Mouse (Mus musculus) hindbrain, embryonic 13.5 days (tissue): Measurements from ENCODE around the gene Snrpb. TPM values are rescaled to one million over a fixed set of nuclear protein-coding genes. Genes with fewer than 3 reads are reported as not detected.

Experiments
- ATAC-seq: fragments of 200-750 bp; cut with Nextera tagmentation; 2 replicates; pipeline ENCODE4 v1.8.0; 2017; ENCODE audit warnings: moderate TSS enrichment; ENCODE audit not compliant: low FRiP score
- H3K27ac ChIP-seq: fragments of 300-500 bp; sonication (generic); 2 replicates; pipeline ENCODE4 v1.5.1; 2015; ENCODE audit warnings: inconsistent platforms, mild to moderate bottlenecking, moderate library complexity
- H3K27me3 ChIP-seq: fragments of 300-500 bp; sonication (generic); 2 replicates; pipeline ENCODE4 v1.6.1; 2015; ENCODE audit warnings: mild to moderate bottlenecking, inconsistent platforms
- H3K36me3 ChIP-seq: fragments of 300-500 bp; sonication (generic); 2 replicates; pipeline ENCODE4 v1.6.1; 2015; ENCODE audit warnings: mild to moderate bottlenecking, inconsistent platforms
- H3K4me1 ChIP-seq: fragments of 300-500 bp; sonication (generic); replicated peaks from 2 replicates; pipeline ENCODE4 v1.6.1; 2015; ENCODE audit warnings: inconsistent platforms
- H3K4me2 ChIP-seq: fragments of 300-500 bp; sonication (generic); 2 replicates; pipeline ENCODE4 v1.6.1; 2015; ENCODE audit warnings: inconsistent platforms, mild to moderate bottlenecking, moderate library complexity
- H3K4me3 ChIP-seq: fragments of 300-500 bp; sonication (generic); 2 replicates; pipeline ENCODE4 v1.5.1; 2015; ENCODE audit warnings: mild to moderate bottlenecking, inconsistent platforms
- H3K9ac ChIP-seq: fragments of 300-500 bp; sonication (generic); 2 replicates; pipeline ENCODE4 v1.6.1; 2015; ENCODE audit warnings: mild to moderate bottlenecking, inconsistent platforms
- H3K9me3 ChIP-seq: fragments of 300-500 bp; sonication (generic); 2 replicates; pipeline ENCODE4 v1.6.1; 2016; ENCODE audit warnings: inconsistent platforms
- WGBS: fragments of 180-500 bp; shearing (Covaris S2); methylation state at CpG from one replicate; pipeline ENCODE4 v1.1.7; 2015; 5-methylcytosine and 5-hydroxymethylcytosine counted together
- polyA plus RNA-seq: library from polyadenylated mRNA; unstranded; fragments of >200 nt; fragmentation: Nextera tagmentation; extraction: Ambion mirVana; gene quantifications from 2 replicates; pipeline ENCODE4 v1.2.1, GENCODE M21; 2015

Snrpb gene
- polyA plus RNA-seq: 373 and 377 TPM in 2 replicates

DNA sequence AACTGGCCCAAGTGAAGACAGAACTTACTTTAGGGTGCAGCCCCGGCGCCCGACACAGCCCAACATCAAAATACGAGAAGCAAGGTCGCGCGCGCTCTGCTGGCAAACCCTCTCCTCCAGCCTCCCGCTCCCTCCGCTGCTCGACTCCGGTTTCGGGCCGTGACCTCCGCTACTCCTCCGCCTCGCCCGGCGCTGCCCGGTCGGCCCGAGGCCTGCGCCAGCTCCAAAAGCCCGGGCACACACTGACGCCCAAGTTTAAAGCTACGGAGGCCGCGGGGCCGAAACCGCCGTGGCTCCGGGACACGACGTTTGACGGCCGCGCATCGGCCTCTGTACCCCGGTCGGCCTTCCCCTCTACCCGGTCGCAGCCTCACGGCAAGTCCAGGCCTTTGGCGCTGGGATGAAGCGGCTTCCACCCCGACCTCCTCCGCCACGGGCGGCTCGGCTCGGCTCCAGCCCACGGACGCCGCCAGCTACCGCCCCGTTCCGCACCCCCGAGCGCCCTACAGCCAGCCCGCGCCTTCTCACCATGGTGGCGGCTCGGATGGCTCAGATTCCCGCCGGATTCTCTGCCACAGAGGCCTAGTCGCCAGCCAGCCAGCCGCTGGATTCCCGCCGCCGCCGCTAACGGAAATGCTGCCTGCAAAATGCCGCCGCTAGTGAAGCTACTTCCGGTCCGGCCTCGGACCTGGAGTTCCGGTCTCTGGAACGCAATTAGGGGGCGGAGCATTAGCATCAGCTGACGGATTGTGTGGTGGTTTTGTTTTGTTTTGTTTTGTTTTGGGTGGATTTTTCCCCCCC lies at the start of gene Snrpb:
Snrpb (minus strand) TSS at position 698 of the 801 bp plus-strand sequence.
- Histone ChIP-seq H3K9ac (peak within 1 kb of the TSS; percentile 99), H3K36me3 (peaks cover 26% of the 10 kb centered on the region), H3K4me1 (peaks cover 27% of the 10 kb centered on the region), H3K4me2 (peak within 1 kb of the TSS; percentile 92), H3K4me3 (peak within 1 kb of the TSS; percentile 99), H3K27me3 (no peaks in the 10 kb centered on the region), H3K9me3 (no peaks in the 10 kb centered on the region), H3K27ac (peak within 1 kb of the TSS; percentile 98)
- WGBS: under 1% methylated on average over 81 of the region's 81 CpGs
- ATAC-seq: peak; percentile 96

DNA sequence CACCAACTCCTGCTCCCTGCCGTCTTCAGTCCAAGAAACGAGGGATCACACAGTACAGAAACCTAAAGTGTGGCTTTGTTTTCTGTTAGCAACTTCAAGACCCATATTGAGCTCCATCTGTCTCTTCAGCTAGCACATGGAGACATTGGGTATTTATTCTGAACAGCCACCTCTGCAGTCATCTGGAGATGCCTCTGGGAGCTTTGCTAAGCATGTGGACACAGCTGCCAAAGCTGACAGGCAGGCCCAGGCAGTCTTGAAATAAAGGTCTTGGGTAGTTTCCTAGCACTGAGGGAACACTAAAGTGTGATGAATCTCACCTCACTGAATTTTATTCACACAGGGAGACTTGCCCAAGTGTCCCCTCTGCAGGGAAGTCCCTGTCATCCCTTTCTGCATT lies 32.4 kb upstream of the Snrpb start:
- no peaks in the 10 kb centered on the region for H3K36me3 ChIP-seq
- 81% methylated on average over 2 of the region's 2 CpGs for WGBS
- H3K4me2 ChIP-seq: no peak overlapping the region
- H3K4me3 ChIP-seq: no peak overlapping the region
- H3K27ac ChIP-seq: no peak overlapping the region
- H3K9me3 ChIP-seq: no peaks in the 10 kb centered on the region
- H3K27me3 ChIP-seq: no peaks in the 10 kb centered on the region
- no peaks in the 10 kb centered on the region for H3K4me1 ChIP-seq
- ATAC-seq: no peak
- H3K9ac ChIP-seq: no peak overlapping the region

DNA sequence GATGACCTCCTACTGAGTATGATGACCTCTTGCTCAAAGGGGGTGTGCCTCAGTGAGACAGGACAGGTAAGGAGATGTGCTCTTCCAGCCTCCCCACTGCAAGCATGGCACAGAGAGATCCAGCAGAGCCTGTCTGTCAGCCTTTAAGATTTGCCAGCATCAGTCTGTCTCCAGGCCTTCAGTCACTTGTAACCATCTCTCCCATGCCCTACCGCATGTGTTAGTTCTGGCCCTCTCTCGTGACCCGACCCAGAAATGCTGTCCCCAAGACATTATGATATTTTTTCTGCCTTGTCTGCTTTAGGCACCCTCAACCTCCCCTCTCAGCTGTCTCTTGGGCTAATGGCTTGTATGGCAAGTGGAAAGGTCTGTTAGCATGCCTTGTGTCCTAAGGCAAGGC lies 30.4 kb upstream of the Snrpb start:
- no peak overlapping the region for H3K27ac ChIP-seq
- 97% methylated on average over 3 of the region's 3 CpGs for WGBS
- H3K4me3 ChIP-seq: no peak overlapping the region

DNA sequence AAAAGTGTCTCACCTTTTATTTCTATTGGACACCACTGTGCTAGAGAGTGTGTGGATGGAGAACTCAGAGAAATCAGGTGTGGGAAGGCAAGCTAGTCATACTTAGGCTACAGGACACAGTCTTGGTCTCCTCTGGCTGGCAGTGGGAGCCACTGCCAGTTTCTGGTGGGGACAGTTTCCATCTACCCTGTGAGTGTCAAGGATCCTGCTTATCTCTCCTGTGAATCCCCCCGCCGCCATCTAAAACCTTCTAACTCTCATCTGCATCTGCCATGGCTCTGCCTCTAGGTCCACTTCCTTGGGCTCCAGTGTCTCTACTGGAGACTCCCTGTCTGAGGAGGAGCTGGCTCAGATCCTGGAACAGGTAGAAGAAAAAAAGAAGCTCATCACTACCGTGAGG lies 28.8 kb upstream of the Snrpb start:
- ATAC-seq: no peak
- Histone ChIP-seq H3K27me3 (no peaks in the 10 kb centered on the region), H3K36me3 (no peaks in the 10 kb centered on the region), H3K4me3 (no peak overlapping the region), H3K27ac (no peak overlapping the region), H3K4me1 (no peaks in the 10 kb centered on the region), H3K9ac (no peak overlapping the region), H3K4me2 (no peak overlapping the region), H3K9me3 (no peaks in the 10 kb centered on the region)
- WGBS: 91% methylated on average over 3 of the region's 3 CpGs

More for the DNA sequence above, 30.4 kb upstream of the Snrpb start:
- no peak for ATAC-seq
- no peaks in the 10 kb centered on the region for H3K36me3 ChIP-seq
- H3K4me2 ChIP-seq: no peak overlapping the region
- no peaks in the 10 kb centered on the region for H3K9me3 ChIP-seq
- no peak overlapping the region for H3K9ac ChIP-seq
- H3K4me1 ChIP-seq: no peaks in the 10 kb centered on the region
- no peaks in the 10 kb centered on the region for H3K27me3 ChIP-seq

DNA sequence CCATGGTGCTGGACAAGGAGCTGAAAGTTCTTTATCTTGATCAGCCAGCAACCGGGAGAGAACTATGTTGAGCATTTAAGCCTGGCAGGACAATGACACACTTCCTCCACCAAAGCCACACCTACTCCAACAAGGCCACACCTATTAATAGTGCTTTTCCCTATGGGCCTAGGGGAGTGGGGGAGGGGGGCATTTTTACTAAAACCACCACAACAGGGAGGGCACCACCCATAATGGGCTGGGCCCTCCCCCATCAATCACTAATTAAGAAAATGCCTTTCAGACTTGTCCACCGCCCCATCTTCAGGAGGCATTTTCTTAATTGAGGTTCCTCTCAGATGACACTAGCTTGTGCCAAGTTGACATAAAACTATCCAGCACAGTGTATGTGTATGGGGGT lies 28.2 kb upstream of the Snrpb start:
- no peak for ATAC-seq
- WGBS: 77% methylated on average over 2 of the region's 2 CpGs

DNA sequence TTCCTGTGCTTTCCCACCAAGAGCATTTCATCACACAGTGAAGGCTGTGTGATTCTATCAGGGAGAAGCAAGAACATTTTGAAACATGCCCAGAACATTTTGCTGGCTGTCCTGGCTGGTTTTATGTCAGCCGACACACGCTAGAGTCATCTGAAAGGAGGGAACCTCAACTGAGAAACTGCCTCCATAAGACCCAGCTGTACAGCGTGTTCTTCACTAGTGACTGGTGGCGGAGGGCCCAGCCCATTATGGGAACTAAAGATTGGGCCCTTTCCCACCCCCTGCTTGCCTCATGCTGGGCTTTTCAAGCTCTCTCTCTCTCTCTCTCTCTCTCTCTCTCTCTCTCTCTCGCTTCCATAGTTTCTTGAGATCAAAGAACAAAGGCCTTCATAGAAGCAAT lies 21.8 kb upstream of the Snrpb start:
- Histone ChIP-seq H3K27me3 (no peaks in the 10 kb centered on the region), H3K36me3 (no peaks in the 10 kb centered on the region), H3K4me3 (no peak overlapping the region), H3K4me1 (no peaks in the 10 kb centered on the region), H3K27ac (no peak overlapping the region), H3K9ac (no peak overlapping the region), H3K9me3 (no peaks in the 10 kb centered on the region), H3K4me2 (no peak overlapping the region)
- no peak for ATAC-seq
- WGBS: 61% methylated on average over 5 of the region's 5 CpGs

More for the DNA sequence above, 28.2 kb upstream of the Snrpb start:
- Histone ChIP-seq H3K4me3 (no peak overlapping the region), H3K36me3 (no peaks in the 10 kb centered on the region), H3K4me2 (no peak overlapping the region), H3K4me1 (no peaks in the 10 kb centered on the region), H3K9me3 (no peaks in the 10 kb centered on the region), H3K27me3 (no peaks in the 10 kb centered on the region), H3K27ac (no peak overlapping the region), H3K9ac (no peak overlapping the region)

DNA sequence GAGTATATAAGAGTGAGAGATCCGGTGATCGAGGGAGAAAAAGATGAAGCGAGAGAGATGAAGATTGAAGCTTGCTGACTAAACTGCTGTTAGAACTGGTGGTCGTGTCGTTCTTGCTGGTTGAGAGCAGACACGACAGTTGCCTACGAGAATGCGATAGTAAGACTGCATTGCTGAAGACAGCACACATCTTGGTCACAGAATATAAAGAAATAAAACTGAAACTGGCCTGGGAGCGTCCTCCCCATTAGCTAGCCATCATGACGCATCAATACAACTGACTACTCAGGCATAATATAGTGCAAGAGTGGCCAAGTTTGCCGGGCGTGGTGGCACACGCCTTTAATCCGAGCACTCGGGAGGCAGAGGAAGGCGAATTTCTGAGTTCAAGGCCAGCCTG lies 15.7 kb upstream of the Snrpb start, which contains the start of gene Tmc2:
Tmc2 (plus strand) TSS at position 301 of the 400 bp plus-strand sequence.
- Histone ChIP-seq H3K4me2 (no peak within 1 kb of the TSS), H3K9ac (no peak within 1 kb of the TSS), H3K27ac (no peak within 1 kb of the TSS), H3K36me3 (no peaks in the 10 kb centered on the region), H3K27me3 (no peaks in the 10 kb centered on the region), H3K4me3 (no peak within 1 kb of the TSS), H3K4me1 (no peaks in the 10 kb centered on the region), H3K9me3 (no peaks in the 10 kb centered on the region)
- ATAC-seq: no peak
- WGBS: 95% methylated on average over 16 of the region's 16 CpGs

DNA sequence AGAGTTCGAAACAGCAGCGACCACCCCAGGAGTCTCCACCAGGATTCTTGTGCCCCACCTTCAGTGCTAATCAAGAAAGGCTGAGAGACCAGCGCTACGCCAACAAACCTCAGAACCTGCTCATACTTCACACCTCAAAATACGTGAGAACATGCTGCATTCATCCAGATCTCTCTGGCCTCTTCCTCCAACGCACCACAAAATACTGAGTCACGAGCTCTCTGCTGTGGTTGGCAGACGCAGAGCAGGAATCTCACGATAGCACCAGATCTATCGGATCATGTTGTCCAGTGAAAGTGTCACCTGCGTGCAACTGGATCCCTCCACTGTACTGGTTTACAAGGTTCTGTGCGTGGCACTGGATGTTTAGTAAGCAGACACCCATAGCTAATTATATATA lies 9.2 kb upstream of the Snrpb start:
- Histone ChIP-seq H3K27ac (no peak overlapping the region), H3K9me3 (0 out of 2 replicates have a peak, but pooled peaks cover 5% of the 10 kb centered on the region), H3K9ac (no peak overlapping the region), H3K4me3 (no peak overlapping the region), H3K36me3 (no peaks in the 10 kb centered on the region), H3K27me3 (no peaks in the 10 kb centered on the region), H3K4me2 (no peak overlapping the region), H3K4me1 (no peaks in the 10 kb centered on the region)
- 92% methylated on average over 12 of the region's 12 CpGs for WGBS
- ATAC-seq: no peak

DNA sequence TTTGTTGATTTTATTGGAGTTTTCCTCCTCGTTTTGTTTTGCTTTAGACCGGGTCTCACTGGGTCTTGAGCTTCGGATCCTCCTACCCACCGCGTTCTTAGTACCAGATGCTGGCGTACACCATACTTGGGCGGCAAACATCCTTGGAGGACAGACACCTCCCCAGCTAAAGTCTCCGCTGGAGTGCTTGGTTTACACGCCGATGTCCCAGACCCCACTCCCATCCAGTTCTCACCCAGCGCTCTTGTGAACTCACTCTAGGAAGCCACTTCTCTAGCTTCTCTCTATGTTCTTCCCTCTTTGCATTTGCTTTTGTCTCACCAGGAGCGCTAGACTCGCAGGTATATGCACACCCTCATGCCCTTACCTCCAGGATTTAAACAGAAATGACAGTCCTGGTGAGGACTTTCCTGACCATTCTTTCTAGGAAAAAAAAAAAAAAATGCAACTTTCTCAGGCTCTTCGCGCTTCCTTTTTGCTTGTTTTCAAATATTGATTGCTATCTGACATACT lies 360 bp upstream of the Snrpb start:
- ATAC-seq: peak; percentile 84
- H3K36me3 ChIP-seq: peaks cover 20% of the 10 kb centered on the region
- no peaks in the 10 kb centered on the region for H3K9me3 ChIP-seq
- WGBS: 2% methylated on average over 15 of the region's 15 CpGs
- peak overlapping the region; percentile 98 for H3K27ac ChIP-seq
- H3K4me3 ChIP-seq: peak overlapping the region; percentile 99
- no peaks in the 10 kb centered on the region for H3K27me3 ChIP-seq
- H3K4me1 ChIP-seq: peaks cover 27% of the 10 kb centered on the region
- peak overlapping the region; percentile 99 for H3K9ac ChIP-seq
- H3K4me2 ChIP-seq: peak overlapping the region; percentile 92

DNA sequence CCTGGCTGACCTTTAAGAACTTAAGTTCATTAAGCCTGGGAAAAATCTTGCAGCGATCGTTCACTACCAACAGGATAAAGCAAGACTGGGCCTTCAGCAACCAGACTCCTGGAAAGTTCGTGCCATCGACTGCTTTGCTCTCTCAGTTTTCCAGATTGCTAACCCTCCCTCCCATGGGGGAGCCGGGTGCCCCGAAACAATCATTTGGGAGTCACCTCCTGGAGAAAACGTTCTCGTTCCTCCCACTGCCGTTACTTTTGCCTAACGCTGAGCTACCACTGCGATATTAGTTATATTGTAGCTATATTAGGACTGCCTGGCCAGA lies 860 bp downstream of the Snrpb start:
- Histone ChIP-seq H3K27me3 (no peaks in the 10 kb centered on the region), H3K36me3 (peaks cover 32% of the 10 kb centered on the region), H3K4me3 (peak overlapping the region; percentile 99), H3K9ac (peak overlapping the region; percentile 99), H3K27ac (peak overlapping the region; percentile 98), H3K4me1 (peaks cover 27% of the 10 kb centered on the region), H3K4me2 (peak overlapping the region; percentile 92), H3K9me3 (no peaks in the 10 kb centered on the region)
- no peak for ATAC-seq
- 0% methylated on average over 11 of the region's 11 CpGs for WGBS

DNA sequence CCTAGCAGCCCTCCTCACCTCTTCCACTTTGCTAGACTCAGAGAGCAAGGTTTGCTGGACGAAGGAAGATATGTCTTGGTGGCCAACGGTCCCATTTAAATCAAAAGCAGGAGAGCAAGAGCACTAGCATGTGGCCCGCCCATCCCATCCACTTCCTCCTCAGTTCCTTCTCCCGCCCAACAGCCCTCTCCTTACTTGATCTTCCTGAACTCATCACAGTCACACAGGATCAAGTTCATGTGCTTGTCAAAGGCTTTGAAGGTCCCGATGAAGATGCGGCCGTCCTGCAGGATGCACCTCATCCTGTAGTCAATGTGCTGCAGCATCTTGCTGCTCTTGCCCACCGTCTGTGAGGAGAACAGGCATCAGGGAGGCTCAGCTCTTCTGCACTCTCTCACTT lies 2.4 kb downstream of the Snrpb start:
- no peaks in the 10 kb centered on the region for H3K27me3 ChIP-seq
- peaks cover 47% of the 10 kb centered on the region for H3K36me3 ChIP-seq
- H3K4me3 ChIP-seq: peak overlapping the region; percentile 99
- no peak overlapping the region for H3K27ac ChIP-seq
- no peaks in the 10 kb centered on the region for H3K9me3 ChIP-seq
- peak overlapping the region; percentile 99 for H3K9ac ChIP-seq
- peaks cover 27% of the 10 kb centered on the region for H3K4me1 ChIP-seq
- 81% methylated on average over 8 of the region's 8 CpGs for WGBS
- no peak for ATAC-seq
- peak overlapping the region; percentile 92 for H3K4me2 ChIP-seq

DNA sequence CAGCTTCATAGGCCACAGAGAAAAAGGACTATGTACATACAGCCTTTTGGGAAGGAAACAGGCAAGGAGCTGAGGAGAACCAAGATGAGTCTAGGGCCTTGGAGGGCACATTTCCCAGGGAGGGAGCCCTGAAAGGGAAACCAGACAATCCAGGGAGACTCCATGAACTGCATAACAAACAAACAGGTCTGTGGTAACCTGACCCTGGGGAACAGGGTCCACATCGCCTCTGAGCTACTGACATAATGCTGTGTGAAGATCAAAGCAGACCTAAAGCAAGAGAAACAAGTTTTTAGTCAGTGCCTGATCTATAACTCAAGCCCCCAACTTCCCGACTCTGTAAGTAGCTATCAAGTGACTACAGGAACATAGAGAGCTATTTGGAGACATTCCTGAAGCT lies 7.5 kb downstream of the Snrpb start:
- no peak for ATAC-seq
- Histone ChIP-seq H3K4me1 (peaks cover 4% of the 10 kb centered on the region), H3K27ac (no peak overlapping the region), H3K9ac (no peak overlapping the region), H3K9me3 (no peaks in the 10 kb centered on the region), H3K4me3 (no peak overlapping the region), H3K4me2 (no peak overlapping the region), H3K27me3 (no peaks in the 10 kb centered on the region), H3K36me3 (peaks cover 72% of the 10 kb centered on the region)
- WGBS: 86% methylated on average over 2 of the region's 2 CpGs

DNA sequence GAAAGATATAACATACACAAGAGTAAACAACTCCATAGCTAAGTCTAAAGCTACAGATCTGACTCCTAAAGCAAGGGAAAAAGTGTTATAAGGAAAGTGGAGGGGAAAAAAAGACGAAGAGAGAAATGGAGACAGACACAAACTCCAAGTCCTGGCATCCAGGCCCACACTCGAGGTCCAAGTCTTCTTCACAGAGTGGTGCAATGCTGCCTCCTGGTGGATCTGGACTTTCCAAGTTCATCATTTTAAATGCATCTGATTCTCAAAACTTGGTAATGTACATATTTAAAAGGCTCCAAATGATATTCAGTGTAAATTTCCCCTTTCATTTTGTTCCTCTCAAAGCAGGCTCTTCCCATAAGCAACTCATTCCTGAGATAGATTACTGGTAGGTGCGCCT lies 11.3 kb downstream of the Snrpb start:
- H3K9ac ChIP-seq: no peak overlapping the region
- WGBS: 54% methylated on average over 3 of the region's 3 CpGs
- no peak overlapping the region for H3K27ac ChIP-seq
- peaks cover 43% of the 10 kb centered on the region for H3K36me3 ChIP-seq
- no peak overlapping the region for H3K4me2 ChIP-seq
- no peak overlapping the region for H3K4me3 ChIP-seq
- H3K27me3 ChIP-seq: no peaks in the 10 kb centered on the region
- no peaks in the 10 kb centered on the region for H3K9me3 ChIP-seq
- ATAC-seq: no peak
- H3K4me1 ChIP-seq: peaks cover 6% of the 10 kb centered on the region; the same call in 1 of the 2 replicates
